Mouse (Mus musculus): ENCODE measurements around the gene Hmgcl. TPM values are rescaled to one million over a fixed set of nuclear protein-coding genes. Genes with fewer than 3 reads are reported as not detected.
A peak's percentile ranks its signal among the peaks of the same experiment; 100 is the strongest.

Gene Hmgcl
- polyA plus RNA-seq, 1 experiment from 2014 or later: 97.5 TPM

GRCm38 (mm10) chr4:135912164-135912563 lies 34.1 kb upstream of the Hmgcl start:
- Histone ChIP-seq H3K4me2 (ENCODE audit: low read depth, low read length) (no peak overlapping the region), H3K36me3 (ENCODE audit: control insufficient read depth, insufficient read depth, low read length) (no peaks in the 10 kb centered on the region), H3K9me3 (replicated peaks; ENCODE audit: control insufficient read depth, low read length) (no peaks in the 10 kb centered on the region), H3K4me3 (replicated peaks; ENCODE audit: low read length) (no peak overlapping the region), H3K4me1 (ENCODE audit: control insufficient read depth, insufficient read depth, low read length) (peaks cover 3% of the 10 kb centered on the region; the same call in 1 of the 2 replicates), H3K27ac (ENCODE audit: low read length) (no peak overlapping the region), H3K27me3 (ENCODE audit: control insufficient read depth, insufficient read depth, low read length) (no peaks in the 10 kb centered on the region), H3K9ac (ENCODE audit: low read length) (no peak overlapping the region)
- no peak for ATAC-seq (ENCODE audit: insufficient read depth, low FRiP score)
- WGBS: 50% methylated on average over 3 of the region's 3 CpGs

DNA sequence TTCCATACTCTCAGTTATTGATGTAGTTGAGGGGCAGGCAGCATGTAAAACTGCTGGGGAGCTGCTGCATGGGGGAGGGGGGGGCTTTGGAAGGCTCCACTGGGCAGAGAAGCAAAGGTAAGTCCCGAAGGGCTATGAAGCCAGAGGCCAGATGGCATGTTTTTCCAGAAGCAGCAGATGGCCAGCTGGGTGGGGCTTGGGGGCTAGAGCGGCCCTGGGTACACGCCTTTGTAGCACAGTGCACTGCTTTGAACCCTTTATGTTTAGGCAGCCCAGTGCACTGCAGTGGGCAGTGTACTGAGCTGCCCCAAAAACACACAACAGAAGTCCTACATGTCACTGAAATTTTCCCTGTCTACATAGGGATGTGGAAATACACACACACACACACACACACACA lies 33.4 kb upstream of the Hmgcl start:
- 32% methylated on average over 3 of the region's 3 CpGs for WGBS
- H3K36me3 ChIP-seq (ENCODE audit: control insufficient read depth, insufficient read depth, low read length): no peaks in the 10 kb centered on the region
- H3K9me3 ChIP-seq (replicated peaks; ENCODE audit: control insufficient read depth, low read length): no peaks in the 10 kb centered on the region
- no peak overlapping the region for H3K4me2 ChIP-seq (ENCODE audit: low read depth, low read length)
- no peak for ATAC-seq (ENCODE audit: insufficient read depth, low FRiP score)
- H3K27me3 ChIP-seq (ENCODE audit: control insufficient read depth, insufficient read depth, low read length): no peaks in the 10 kb centered on the region
- no peak overlapping the region for H3K4me3 ChIP-seq (replicated peaks; ENCODE audit: low read length)
- no peak overlapping the region for H3K27ac ChIP-seq (ENCODE audit: low read length)
- no peak overlapping the region for H3K9ac ChIP-seq (ENCODE audit: low read length)
- peaks cover 3% of the 10 kb centered on the region; the same call in 1 of the 2 replicates for H3K4me1 ChIP-seq (ENCODE audit: control insufficient read depth, insufficient read depth, low read length)

DNA sequence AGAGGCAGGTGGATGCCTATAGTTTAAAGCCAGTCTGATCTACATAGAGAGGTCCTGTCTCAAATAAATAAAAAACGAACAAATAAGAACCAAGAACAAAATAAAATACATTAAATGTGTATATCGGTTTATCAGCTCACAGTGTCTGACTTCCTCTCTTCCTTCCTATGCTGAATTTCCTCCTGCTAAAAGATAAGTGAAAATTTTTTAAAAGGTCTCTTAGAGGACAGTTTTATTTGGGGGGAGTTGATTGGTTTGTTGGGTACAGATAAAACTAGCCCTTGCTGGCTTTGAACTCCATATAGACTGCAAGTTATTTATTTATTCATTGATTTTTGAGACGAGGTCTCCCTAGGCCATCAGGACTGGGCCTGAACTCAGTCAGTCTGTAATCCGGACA lies 32.8 kb upstream of the Hmgcl start:
- Histone ChIP-seq H3K36me3 (ENCODE audit: control insufficient read depth, insufficient read depth, low read length) (no peaks in the 10 kb centered on the region), H3K9ac (ENCODE audit: low read length) (no peak overlapping the region), H3K4me1 (ENCODE audit: control insufficient read depth, insufficient read depth, low read length) (peaks cover 3% of the 10 kb centered on the region; the same call in 1 of the 2 replicates), H3K4me3 (replicated peaks; ENCODE audit: low read length) (no peak overlapping the region), H3K27ac (ENCODE audit: low read length) (no peak overlapping the region), H3K27me3 (ENCODE audit: control insufficient read depth, insufficient read depth, low read length) (no peaks in the 10 kb centered on the region), H3K4me2 (ENCODE audit: low read depth, low read length) (no peak overlapping the region), H3K9me3 (replicated peaks; ENCODE audit: control insufficient read depth, low read length) (no peaks in the 10 kb centered on the region)
- WGBS: 59% methylated on average over 4 of the region's 4 CpGs
- no peak for ATAC-seq (ENCODE audit: insufficient read depth, low FRiP score)

DNA sequence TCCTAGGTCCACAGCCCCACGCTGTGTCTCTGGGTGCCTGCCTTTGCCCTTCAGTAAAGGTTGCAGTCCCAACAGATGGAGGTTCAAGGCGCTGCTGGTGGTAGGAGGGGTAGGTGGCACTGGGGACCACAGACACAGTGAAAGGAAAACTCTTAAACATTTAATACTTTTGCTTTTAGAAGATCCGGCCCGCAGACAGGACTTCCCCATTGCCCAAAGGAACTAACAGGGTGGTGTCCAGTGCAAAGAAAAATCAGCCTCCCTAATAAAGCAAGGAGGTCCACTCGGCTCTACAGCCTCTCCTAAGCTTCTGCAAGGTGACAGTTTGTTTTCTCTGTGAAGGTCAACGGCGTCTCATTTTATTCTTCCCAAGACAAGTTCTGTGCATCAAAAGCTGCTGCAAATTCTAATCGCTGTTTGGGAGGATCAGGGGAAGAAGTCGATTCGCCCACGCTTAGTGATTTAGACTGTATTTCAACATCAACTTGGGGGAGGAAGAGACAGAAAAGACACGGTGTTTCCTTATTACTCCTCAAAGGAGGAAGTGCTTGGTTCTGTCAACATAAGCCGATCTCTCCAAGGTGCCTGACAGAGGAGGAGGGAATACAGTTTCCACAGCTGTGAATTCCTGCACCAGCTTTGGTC lies 27.5 kb upstream of the Hmgcl start:
- Histone ChIP-seq H3K27ac (ENCODE audit: low read length) (no peak overlapping the region), H3K27me3 (ENCODE audit: control insufficient read depth, insufficient read depth, low read length) (no peaks in the 10 kb centered on the region), H3K4me3 (replicated peaks; ENCODE audit: low read length) (no peak overlapping the region), H3K9ac (ENCODE audit: low read length) (no peak overlapping the region), H3K4me2 (ENCODE audit: low read depth, low read length) (no peak overlapping the region), H3K36me3 (ENCODE audit: control insufficient read depth, insufficient read depth, low read length) (peaks cover 3% of the 10 kb centered on the region; the same call in 1 of the 2 replicates), H3K9me3 (replicated peaks; ENCODE audit: control insufficient read depth, low read length) (no peaks in the 10 kb centered on the region), H3K4me1 (ENCODE audit: control insufficient read depth, insufficient read depth, low read length) (peaks cover 6% of the 10 kb centered on the region)
- WGBS: 75% methylated on average over 13 of the region's 13 CpGs
- ATAC-seq (ENCODE audit: insufficient read depth, low FRiP score): no peak

DNA sequence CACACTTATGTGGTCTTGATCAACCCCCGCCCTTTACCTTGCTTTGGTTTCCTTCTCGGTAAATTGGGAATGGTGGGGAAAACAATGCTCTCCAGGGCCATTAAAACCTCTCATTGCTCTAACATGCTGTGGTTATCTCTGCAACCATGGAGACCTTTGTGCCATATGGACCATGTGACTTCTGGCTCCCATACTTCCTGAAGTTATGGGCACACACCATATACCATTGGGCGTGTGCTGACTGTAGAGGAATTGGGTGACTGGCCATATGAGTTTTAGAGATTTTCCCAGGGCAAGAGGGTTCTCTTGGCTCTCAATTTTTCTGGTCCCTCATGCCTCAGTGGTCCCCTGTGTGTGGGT lies 27.0 kb upstream of the Hmgcl start:
- H3K4me1 ChIP-seq (ENCODE audit: control insufficient read depth, insufficient read depth, low read length): peaks cover 6% of the 10 kb centered on the region
- H3K9me3 ChIP-seq (replicated peaks; ENCODE audit: control insufficient read depth, low read length): no peaks in the 10 kb centered on the region
- H3K9ac ChIP-seq (ENCODE audit: low read length): no peak overlapping the region
- 86% methylated on average over 3 of the region's 3 CpGs for WGBS
- no peaks in the 10 kb centered on the region for H3K27me3 ChIP-seq (ENCODE audit: control insufficient read depth, insufficient read depth, low read length)
- no peak for ATAC-seq (ENCODE audit: insufficient read depth, low FRiP score)
- H3K4me2 ChIP-seq (ENCODE audit: low read depth, low read length): no peak overlapping the region
- 0 out of 2 replicates have a peak overlapping the region, but pooled peaks have one; percentile 16 for H3K27ac ChIP-seq (ENCODE audit: low read length)
- peaks cover 3% of the 10 kb centered on the region; the same call in 1 of the 2 replicates for H3K36me3 ChIP-seq (ENCODE audit: control insufficient read depth, insufficient read depth, low read length)
- no peak overlapping the region for H3K4me3 ChIP-seq (replicated peaks; ENCODE audit: low read length)

DNA sequence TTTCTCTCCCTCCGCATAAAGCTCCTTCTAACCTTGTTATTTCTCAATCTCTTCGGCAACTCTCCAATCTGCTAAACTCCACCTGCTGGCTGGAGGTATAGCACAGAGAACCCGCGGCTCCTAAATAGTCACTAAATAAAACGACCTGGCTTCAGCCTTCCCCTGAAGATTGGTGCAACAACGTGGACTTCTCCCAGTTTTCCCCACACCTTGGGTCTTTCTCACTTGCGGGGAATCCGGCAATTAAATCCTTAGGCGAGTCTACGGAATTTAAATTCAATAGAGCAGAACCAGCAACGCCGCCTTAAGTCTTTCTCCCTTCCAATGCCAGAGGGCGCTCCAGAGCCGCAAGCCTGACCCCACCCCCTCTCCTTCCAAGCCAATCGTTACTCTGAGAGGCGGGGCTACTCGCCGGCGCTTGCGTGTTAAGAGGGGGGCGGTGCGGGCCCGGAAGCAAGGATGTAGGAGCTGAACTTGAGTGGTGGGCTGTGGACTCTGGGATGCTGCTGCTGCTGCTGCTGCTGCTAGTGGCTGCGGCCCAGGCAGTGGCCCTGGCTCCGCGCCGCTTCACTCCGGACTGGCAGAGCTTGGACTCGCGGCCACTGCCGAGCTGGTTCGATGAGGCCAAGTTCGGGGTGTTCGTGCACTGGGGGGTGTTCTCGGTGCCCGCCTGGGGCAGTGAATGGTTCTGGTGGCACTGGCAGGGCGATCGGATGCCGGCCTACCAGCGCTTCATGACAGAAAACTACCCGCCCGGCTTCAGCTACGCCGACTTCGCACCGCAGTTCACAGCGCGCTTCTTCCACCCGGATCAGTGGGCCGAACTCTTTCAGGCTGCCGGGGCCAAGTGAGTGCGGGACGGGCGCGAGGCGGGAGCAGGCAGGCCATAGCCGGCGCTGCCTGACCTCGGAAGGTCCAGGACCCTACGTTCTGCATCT lies 25.7 kb upstream of the Hmgcl start, which contains the start of gene Fuca1:
Gene Fuca1, plus strand, starts transcription at position 432 of the 938 bp plus-strand sequence.
- Histone ChIP-seq H3K27me3 (ENCODE audit: control insufficient read depth, insufficient read depth, low read length) (no peaks in the 10 kb centered on the region), H3K36me3 (ENCODE audit: control insufficient read depth, insufficient read depth, low read length) (peaks cover 3% of the 10 kb centered on the region; the same call in 1 of the 2 replicates), H3K4me1 (ENCODE audit: control insufficient read depth, insufficient read depth, low read length) (peaks cover 6% of the 10 kb centered on the region), H3K9ac (ENCODE audit: low read length) (peak within 1 kb of the TSS; percentile 79), H3K4me3 (replicated peaks; ENCODE audit: low read length) (peak within 1 kb of the TSS; percentile 80), H3K27ac (ENCODE audit: low read length) (peak within 1 kb of the TSS; percentile 73), H3K9me3 (replicated peaks; ENCODE audit: control insufficient read depth, low read length) (no peaks in the 10 kb centered on the region), H3K4me2 (ENCODE audit: low read depth, low read length) (peak within 1 kb of the TSS; percentile 81)
- 1% methylated on average over 60 of the region's 60 CpGs for WGBS
- peak; percentile 92 for ATAC-seq (ENCODE audit: insufficient read depth, low FRiP score)

DNA sequence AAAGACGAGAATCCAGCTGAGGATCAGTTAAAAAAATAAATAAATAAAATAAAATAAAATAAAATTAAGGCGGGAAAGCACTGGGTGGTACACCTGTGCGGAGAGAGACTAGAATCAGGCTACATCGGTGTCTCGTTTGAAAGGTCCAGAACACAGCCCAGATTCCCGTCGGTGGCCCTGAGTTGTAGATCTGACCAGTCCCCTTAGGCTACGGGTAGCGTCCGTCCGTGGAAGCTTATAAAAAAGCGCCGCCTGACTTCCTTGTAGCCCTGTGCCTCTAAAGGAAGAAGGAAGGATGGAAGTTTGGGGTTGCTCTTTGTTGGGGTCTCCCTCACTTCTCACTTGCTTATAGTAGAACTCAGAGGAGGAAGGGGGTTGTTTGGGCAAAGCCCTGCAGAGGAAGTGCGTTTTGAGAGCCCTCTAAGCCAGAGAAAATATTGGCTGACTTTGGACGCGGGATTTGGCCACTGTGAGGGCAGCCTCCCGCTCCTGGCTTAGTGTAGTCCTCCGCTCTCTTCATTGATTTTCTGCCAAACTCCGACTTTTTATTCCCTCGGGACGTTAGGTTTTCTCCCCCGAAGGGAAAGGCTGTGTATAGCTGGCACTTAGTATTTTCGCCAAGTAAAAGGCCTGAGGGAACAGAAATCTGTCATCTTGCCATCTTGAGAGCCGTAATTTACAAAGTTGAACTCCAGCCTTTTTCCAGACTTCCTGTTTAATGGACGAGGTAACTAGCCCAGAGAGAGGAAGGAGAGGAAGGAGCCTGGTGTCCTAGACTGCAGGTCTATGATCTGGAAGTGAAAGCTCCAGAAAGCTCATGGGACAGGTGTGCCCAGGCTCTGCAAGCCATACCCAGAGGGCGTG lies 24.8 kb upstream of the Hmgcl start:
- H3K4me3 ChIP-seq (replicated peaks; ENCODE audit: low read length): peak overlapping the region; percentile 80
- peak overlapping the region; percentile 73 for H3K27ac ChIP-seq (ENCODE audit: low read length)
- H3K9me3 ChIP-seq (replicated peaks; ENCODE audit: control insufficient read depth, low read length): no peaks in the 10 kb centered on the region
- 2% methylated on average over 26 of the region's 26 CpGs for WGBS
- peaks cover 6% of the 10 kb centered on the region for H3K4me1 ChIP-seq (ENCODE audit: control insufficient read depth, insufficient read depth, low read length)
- H3K36me3 ChIP-seq (ENCODE audit: control insufficient read depth, insufficient read depth, low read length): peaks cover 3% of the 10 kb centered on the region; the same call in 1 of the 2 replicates
- H3K9ac ChIP-seq (ENCODE audit: low read length): peak overlapping the region; percentile 79
- H3K27me3 ChIP-seq (ENCODE audit: control insufficient read depth, insufficient read depth, low read length): no peaks in the 10 kb centered on the region
- 0 out of 2 replicates have a peak, but pooled peaks have one; percentile 4 for ATAC-seq (ENCODE audit: insufficient read depth, low FRiP score)
- H3K4me2 ChIP-seq (ENCODE audit: low read depth, low read length): peak overlapping the region; percentile 81

- no peaks in the 10 kb centered on the region for H3K27me3 ChIP-seq (ENCODE audit: control insufficient read depth, insufficient read depth, low read length)
- H3K9me3 ChIP-seq (replicated peaks; ENCODE audit: control insufficient read depth, low read length): no peaks in the 10 kb centered on the region
- H3K9ac ChIP-seq (ENCODE audit: low read length): no peak overlapping the region
- H3K4me1 ChIP-seq (ENCODE audit: control insufficient read depth, insufficient read depth, low read length): peaks cover 6% of the 10 kb centered on the region
- peak overlapping the region; percentile 81 for H3K4me2 ChIP-seq (ENCODE audit: low read depth, low read length)
- peak overlapping the region; percentile 73; the same call in 1 of the 2 replicates for H3K27ac ChIP-seq (ENCODE audit: low read length)
- peaks cover 3% of the 10 kb centered on the region; the same call in 1 of the 2 replicates for H3K36me3 ChIP-seq (ENCODE audit: control insufficient read depth, insufficient read depth, low read length)
- 63% methylated on average over 1 of the region's 1 CpGs for WGBS
- ATAC-seq (ENCODE audit: insufficient read depth, low FRiP score): no peak
- H3K4me3 ChIP-seq (replicated peaks; ENCODE audit: low read length): peak overlapping the region; percentile 80
Measured at GRCm38 (mm10) chr4:135922190-135922589, 24.1 kb upstream of the Hmgcl start.

All from stomach, embryonic 16.5 days (tissue).